Mouse (Mus musculus) thymus, postnatal 25 days (tissue): ENCODE measurements around the gene Zfp319.

Experiments
- DNase-seq: peaks from one replicate; pipeline ENCODE4 v3.0.0; 2022

Zfp319 gene

GRCm38 (mm10) chr8:95348811-95349630 lies 17.3 kb upstream of the Zfp319 start:
- DNase-seq = peak; percentile 33

- no peak for DNase-seq
Measured at GRCm38 (mm10) chr8:95348356-95348755, 16.6 kb upstream of the Zfp319 start.

- peak; percentile 74 for DNase-seq
Measured at GRCm38 (mm10) chr8:95346643-95347545, 15.1 kb upstream of the Zfp319 start.

GRCm38 (mm10) chr8:95344668-95345067 lies 12.9 kb upstream of the Zfp319 start:
- no peak for DNase-seq

- DNase-seq = no peak
Measured at GRCm38 (mm10) chr8:95341721-95342120, 10.0 kb upstream of the Zfp319 start.

- DNase-seq = no peak
Measured at GRCm38 (mm10) chr8:95336363-95336762, 4.6 kb upstream of the Zfp319 start.

GRCm38 (mm10) chr8:95335706-95336105 lies 4.0 kb upstream of the Zfp319 start:
- DNase-seq = no peak

GRCm38 (mm10) chr8:95332437-95333199 lies 868 bp upstream of the Zfp319 start:
- no peak for DNase-seq

- no peak for DNase-seq
Measured at GRCm38 (mm10) chr8:95331156-95331719, 512 bp downstream of the Zfp319 start.

- DNase-seq = no peak
Measured at GRCm38 (mm10) chr8:95330367-95330766, 1.4 kb downstream of the Zfp319 start.

GRCm38 (mm10) chr8:95327866-95328465 lies 3.8 kb downstream of the Zfp319 start:
- no peak for DNase-seq

- DNase-seq = no peak
Measured at GRCm38 (mm10) chr8:95326822-95327221, 4.9 kb downstream of the Zfp319 start.

- DNase-seq = no peak
Measured at GRCm38 (mm10) chr8:95324646-95325045, 7.1 kb downstream of the Zfp319 start.

- no peak for DNase-seq
Measured at GRCm38 (mm10) chr8:95323201-95323600, 8.5 kb downstream of the Zfp319 start.

GRCm38 (mm10) chr8:95320224-95321139 lies 11.3 kb downstream of the Zfp319 start:
- DNase-seq = peak; percentile 84

GRCm38 (mm10) chr8:95315350-95315749 lies 16.4 kb downstream of the Zfp319 start:
- DNase-seq = no peak

- DNase-seq = no peak
Measured at GRCm38 (mm10) chr8:95314707-95315106, 17.0 kb downstream of the Zfp319 start.

- no peak for DNase-seq
Measured at GRCm38 (mm10) chr8:95313857-95314256, 17.9 kb downstream of the Zfp319 start.

GRCm38 (mm10) chr8:95312836-95313235 lies 18.9 kb downstream of the Zfp319 start:
- DNase-seq = no peak

GRCm38 (mm10) chr8:95310342-95310970 lies 21.3 kb downstream of the Zfp319 start, which contains the start of gene Tepp:
Gene Tepp (plus strand): TSS chr8:95310566.
- no peak for DNase-seq

GRCm38 (mm10) chr8:95306431-95306830 lies 25.3 kb downstream of the Zfp319 start, which contains the start of gene Cngb1:
Gene Cngb1 (minus strand): TSS chr8:95306585.
- no peak for DNase-seq
